Mouse (Mus musculus): ENCODE measurements around the gene Mfn1.

Mfn1 gene

DNA sequence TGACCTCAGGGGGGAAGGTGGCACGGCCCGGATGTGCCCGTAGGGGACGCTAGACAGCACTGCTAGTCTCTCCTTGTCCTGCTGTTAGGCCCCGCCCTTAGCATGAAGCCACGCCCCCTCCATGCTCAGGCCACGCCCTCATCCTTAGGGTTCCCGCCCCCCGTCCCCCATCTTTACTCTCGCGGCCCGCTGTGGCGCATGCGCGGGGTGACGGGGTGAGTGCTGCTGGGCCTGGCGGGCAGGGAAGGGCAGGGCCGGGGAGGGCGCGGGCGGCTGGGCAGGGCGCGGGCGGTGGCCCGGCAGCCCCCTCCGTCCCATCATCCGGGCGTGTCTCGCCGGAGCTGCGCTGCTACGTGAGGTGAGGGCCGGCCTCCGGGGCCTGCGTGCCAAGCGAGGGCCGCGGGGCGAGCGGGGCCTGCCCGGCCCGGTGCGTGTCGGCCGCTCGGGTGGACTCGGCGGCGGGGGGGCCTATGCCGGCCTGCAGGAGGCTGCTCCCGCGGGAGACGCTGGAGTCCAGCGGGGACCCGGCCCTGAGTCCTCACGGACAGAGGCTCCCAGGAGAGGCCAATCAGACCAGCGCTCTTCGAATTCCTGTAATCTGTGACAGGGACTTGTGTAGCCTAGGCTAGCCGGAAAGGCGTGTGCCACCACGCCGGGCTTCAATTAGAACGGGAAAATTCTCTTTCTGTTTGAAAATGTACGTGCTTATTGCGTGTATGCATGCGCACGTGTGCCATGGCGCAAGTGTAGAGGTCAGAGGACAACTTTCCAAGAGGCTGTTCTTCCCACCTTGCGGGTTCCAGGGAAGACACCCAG, 18.7 kb upstream of the Mfn1 start:
- DNase-seq = peak; percentile 96

DNA sequence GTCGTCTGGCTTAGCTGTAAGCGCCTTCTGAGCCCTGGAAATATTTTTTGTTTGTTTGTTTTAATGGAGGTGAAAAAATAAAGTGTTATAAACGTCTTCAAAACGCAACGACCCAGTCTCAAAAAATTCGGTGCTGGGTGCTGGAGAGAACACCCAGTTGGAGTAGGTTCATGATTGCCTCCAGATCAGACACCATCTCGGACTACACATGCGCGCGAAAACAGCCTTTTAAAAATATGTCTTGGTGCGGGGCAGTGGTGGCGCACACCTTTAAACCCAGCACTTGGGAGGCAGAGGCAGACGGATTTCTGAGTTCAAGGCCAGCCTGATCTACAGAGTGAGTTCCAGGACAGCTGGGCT, 18.1 kb upstream of the Mfn1 start:
- DNase-seq = no peak

DNA sequence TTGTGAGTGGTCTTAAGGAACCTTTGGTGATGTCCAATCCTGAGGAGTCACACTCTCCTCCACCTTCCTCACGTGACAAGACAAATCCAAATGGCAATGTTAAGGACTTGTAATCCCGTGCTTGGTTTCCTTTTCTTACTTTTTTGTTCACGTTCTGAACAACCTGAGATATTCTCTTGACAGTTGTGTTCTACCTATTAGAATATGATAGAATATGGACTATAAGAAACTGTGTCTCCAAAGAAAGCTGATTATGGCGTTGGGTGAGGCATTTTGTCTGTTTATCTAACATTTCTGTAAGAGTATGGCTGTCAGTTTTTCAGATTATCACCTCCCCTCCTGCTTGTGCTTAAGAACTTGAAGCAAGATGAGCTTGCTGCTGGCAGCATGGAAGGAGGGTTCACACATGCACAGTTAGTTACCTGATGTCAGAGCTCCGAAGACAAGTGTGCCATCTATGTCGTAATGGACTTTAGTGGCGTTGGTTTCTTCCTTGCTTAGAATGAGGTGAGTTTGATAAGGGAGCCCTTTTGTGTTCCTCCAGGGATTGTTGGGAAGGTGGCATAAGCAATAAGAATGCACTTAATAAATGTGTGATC, 16.5 kb upstream of the Mfn1 start:
- DNase-seq = no peak

DNA sequence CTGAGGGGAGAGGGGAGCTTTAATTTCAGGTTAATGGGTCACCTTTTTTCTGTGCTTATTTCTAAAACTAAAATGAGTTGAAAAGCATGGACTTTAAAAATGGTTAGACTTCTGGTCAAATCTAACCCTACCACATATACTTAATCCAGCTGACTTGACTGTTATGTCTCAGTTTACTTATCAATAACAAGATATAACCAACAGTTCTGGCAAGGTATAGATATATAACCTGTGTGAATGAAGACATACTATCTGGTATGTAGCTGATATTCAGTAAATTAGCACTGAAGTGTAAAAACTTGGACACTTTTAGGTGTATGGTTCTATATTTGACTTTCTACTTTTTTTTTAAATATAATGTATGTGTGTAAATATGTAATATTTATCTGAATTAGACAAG, 15.7 kb upstream of the Mfn1 start:
- DNase-seq = no peak

DNA sequence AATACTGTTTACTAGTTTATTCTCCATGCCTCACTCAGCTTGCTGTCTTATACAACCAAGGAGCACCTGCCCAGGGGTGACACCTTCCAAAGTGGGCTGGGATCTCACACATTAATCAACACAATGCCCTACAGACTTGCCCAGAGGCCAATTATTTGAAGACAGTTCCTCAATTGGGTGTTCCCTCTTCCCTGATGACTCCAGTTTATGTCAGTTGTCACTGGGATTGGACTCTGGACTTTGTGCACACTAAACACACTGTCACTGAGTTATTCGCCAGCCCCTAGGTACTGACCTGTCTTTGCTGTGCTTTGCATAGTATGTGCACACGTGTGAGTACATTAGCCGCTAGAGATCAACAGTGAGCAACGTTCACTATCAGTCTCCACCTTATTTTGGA, 2.1 kb upstream of the Mfn1 start:
- no peak for DNase-seq

DNA sequence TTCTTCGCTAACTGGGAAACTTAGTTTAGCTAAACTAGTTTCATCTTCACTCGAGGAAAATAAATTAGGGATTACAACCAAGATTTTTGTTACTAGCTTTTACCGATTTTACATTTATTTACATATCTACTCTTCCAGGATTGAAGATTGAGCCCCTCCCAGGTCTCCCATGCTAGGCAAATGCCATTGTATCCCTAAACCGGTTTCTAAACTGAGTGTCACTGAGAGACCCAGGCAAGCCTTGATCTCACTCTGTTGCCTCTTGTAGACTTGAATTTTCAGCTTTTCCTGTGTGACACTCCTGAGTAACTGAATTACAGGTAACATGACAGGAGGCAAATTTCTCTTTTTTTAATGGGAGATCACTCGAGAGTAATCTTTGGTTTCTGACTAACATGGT, 776 bp downstream of the Mfn1 start:
- DNase-seq = no peak

DNA sequence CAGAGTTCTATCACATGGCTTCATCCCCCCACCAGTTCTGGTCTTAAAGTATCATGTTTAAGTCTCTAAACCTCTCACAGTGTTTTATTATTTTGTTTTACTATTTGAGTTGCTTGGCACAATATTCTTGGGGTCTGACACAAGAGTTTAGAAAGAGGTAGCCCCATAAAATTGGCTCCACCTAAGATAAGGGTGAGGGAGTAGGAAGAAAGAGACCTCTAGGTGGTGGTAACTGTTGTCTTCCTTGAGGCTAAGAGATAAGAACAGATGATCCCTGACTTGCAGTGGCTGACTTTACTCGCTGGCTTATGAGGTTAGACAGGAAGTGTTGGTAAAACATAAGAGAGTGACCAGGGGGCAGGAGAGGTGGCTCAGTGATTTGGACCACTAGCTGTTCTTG, 6.4 kb downstream of the Mfn1 start:
- no peak for DNase-seq

DNA sequence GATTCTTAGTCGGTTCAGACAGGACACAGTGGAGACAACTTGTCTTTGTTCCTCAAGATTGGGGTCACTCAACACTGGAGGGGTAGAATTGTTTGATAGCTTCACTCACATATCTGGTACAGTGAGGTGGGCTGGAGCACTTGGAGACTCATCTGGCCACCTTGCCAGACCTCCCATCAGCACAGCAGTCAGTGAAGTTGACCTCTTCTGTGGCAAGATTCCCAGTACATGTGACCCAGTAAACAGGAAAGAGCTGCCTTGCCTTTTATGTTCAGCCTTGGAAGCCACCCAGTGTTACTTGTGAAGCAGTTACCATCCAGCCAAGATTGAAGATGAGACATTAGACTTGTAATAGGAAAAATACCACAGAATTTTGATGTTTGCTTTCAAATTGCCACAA, 8.3 kb downstream of the Mfn1 start:
- peak; percentile 86 for DNase-seq

DNA sequence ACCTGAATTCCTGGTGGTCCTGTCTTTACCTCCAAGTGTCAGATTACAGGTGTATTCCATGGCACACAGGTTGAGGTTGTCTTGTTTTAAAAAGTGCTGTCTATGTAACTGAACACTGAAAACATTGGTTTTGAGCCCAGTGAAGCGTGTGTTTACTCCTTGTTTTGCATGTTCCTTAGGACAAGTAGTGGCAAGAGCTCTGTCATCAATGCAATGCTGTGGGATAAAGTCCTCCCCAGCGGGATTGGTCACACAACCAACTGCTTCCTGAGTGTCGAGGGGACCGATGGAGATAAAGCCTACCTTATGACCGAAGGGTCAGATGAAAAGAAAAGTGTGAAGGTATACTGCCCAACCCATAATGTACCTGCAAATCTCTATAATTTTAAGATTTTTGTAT, 8.8 kb downstream of the Mfn1 start:
- no peak for DNase-seq

DNA sequence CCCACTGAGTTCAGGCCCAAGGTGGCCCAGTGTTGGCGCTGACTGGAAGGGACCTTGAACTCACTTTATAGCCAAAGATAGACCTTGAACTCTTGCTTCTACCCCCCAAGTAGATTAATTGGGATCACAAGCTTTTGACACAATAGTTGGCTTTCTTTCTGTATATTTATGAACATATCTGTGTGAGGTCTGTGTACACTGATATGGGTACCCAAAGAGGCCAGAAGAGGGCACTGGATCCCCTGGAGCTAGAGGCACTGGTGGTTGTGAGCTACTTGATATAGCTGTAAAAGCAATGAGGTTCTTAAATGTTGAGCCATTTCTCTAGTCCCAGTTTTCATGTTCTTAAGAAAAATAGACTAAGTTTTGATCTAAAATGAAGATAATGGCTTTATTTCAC, 23.8 kb downstream of the Mfn1 start:
- peak; percentile 17 for DNase-seq

DNA sequence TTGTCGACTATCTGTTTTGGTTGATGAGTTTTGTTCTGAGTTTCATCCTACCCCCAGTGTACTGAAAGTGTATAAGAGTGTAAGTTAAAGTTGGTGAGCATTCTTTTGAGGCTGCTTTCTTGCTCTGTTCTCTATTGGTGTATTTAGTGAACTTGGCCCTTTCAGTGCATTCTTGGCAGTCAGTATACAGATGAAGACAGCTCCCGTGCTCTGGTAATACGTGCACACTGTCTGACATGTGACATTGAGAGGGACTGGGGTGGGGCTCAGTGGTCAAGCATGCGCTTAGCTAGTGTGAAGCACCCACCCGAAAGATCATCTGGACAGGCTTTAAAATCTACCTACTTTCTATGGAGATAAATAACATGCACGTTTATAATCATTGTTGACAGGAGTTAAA, 34.1 kb downstream of the Mfn1 start:
- DNase-seq = peak; percentile 49

DNA sequence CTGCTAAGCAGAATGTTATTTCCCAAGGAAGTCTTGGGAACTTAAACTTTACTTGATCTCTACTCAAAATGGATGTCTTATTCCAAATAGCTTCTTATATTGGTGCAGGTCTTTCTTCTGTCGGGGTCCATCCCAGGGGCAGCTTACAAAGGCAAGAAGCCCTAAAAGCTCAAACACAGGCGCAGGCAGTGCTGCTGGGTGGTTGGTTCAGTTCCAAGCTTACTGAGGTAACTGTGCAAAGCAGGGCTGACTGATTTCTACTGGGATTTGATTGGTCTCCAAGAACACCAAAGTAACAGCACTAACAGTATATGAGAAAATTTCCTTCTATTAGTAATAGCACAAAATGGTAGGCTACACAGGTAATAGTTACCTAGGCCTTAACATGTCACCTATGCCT, 43.8 kb downstream of the Mfn1 start:
- DNase-seq = no peak

DNA sequence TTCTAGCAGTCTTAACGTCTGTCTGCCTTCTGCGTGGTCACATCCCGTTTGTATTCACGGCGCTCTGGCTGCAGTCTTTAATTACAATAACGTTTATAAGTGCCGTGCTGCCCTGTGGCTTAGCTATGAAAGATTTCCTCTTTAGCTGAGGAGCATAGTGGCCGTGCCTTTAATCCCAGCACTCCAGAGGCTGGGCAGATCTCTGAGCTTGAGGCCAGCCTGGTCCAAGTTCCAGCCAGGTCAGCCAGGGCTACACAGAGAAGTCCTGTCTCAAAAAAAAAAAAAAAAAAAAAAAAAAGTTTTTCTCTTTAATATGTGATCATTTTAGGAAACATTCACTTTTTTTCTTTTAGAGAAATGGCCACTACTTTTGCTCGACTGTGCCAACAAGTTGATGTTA, 44.6 kb downstream of the Mfn1 start:
- peak; percentile 47 for DNase-seq

DNA sequence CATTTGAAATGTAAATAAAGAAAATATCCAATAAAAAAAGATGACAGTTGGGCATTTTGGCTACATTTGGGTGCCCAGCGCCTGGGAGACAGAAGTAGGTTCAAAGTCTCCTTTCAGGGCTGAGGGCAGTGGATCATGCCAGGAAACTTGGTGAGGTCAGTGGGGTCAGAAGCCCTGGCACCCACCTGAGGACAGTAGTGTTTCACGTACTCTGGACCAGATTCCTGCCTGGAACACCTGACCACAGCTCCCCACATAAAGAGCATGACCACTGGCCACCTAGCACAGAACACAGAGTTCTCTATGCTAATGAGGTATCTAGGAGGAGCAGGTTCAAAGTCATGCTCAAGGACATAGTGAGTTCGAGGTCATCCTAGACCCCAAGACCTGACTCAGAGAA, 45.9 kb downstream of the Mfn1 start:
- peak; percentile 91 for DNase-seq

DNA sequence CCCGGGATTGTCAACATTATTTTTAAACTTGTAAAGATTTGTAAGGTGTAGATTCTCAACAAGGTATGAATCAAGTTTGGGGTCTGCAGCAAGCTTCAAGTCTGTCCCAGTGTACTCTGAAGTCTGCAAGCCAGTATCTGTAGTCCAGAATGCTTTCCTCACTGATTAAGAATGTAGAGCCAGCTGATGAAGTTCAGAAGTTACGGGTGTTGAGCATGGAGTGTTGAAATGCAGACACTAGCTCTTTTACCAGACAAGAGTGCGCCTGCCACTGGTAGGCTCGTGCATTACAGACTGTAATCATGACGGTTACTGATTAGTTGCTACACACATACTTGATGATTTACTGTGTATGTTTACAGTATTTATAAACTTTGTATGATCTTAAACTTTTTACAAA, 49.5 kb downstream of the Mfn1 start:
- DNase-seq = no peak

DNA sequence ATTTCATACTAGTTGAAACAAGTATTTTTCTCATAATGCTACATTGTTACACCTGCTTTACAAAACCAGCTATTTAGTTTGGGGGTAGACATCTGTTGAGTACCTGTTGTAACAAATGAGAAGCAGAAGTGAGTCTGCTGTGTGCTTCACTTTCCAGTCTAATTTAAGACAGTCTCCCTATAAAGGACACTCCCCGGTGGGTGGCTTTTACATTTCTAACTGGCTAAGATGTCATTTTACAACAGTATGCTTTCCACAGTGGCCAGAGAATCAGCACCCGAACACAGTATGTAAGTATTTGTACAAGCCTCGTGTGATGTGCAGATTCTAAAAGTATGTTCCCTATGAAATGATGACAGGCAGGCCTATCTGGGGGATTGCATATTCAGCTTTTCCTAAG, 51.5 kb downstream of the Mfn1 start:
- DNase-seq = no peak

DNA sequence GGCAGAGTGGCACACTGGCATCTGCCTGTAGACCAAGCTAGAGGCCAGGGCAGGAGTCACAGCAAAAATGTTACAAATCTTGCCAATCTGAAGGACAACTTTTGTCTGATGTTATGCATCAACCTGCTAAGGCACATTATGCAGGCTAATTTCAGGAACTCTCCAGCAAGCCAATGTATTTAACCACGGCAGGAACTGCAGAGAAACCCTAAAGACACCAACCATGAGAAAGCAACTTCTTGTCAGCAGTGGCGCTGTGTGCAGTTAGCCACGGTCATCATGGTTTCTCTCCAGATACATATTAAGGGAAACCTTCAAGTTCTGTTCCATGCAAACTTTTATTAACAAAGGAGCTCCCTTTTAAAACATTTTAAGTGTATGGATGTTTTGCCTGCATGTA, 52.6 kb downstream of the Mfn1 start:
- DNase-seq = no peak

DNA sequence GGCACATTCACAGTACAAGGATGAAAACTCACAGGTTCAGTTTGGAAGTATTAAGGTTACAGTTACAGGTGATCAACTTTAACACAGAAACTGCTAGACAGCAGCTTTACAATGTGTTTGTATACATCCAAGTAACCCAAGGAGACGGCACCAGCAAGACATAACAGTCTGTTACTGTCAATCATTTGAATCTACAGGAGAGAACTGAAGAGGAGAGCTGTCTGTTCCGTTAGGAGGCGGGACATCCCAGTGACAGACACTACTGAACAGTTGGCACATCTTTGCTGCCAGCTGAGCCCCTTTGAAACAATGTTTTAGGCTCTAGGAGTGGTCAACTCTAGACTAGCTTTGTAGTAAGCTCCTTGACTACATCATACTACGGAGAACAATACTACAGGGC, 54.2 kb downstream of the Mfn1 start:
- DNase-seq = no peak

DNA sequence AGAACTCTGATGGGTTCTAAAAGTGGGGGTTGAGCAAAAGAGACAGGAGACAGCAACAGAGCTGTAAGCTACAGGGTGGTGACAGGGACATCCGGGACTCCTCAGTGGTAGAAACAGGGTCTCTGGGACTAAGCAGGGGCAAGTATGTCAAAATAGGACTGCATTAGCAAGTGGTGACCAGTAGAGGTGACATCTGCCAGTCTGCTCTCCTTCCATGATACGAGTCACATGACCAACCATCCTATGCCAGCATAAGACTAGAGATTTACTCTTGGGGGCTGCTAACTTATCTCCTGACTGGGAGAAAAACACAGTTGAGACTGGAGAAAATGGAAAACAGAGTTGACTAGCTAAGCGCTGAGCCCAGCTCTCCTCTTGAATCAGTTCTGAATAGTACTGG, 57.0 kb downstream of the Mfn1 start:
- DNase-seq = no peak

DNA sequence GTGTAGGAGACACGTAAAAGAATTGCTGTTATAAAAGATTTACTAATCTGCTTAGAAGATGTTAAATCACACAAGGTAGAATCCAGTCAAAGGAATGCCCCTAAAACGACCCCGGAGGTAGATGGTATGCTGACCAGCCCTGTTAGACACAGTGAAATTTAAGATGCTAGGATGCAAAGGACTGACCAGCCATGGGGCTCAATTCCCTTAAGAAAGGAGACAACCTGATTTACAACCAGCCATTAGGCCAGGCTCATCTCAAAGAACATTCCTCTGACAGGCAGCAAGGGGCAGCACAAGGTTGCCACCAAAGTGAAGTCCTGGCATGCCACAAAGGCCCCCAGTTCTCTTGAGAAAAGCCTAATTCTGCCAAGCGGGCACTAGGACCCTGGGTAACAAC, 65.8 kb downstream of the Mfn1 start:
- DNase-seq = no peak

DNA sequence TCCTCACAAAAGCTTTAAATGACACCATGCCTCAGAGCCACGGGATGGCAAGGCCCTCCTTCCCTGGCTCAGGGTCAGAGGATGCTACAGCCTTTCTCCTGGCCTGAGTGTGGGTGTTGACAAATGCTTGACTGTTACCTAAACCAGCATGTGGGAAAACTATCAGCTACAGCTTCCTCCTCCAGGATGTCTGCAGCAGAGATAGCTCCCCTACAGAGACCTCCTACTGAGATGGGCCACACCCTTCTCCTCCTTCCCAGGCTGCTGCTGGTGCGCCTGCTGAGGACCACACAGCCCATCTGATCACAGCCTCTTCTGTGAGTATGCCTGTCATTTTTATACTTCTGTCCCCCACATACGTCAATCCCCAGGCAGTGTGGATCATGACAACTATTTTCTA, 70.1 kb downstream of the Mfn1 start:
- no peak for DNase-seq

DNA sequence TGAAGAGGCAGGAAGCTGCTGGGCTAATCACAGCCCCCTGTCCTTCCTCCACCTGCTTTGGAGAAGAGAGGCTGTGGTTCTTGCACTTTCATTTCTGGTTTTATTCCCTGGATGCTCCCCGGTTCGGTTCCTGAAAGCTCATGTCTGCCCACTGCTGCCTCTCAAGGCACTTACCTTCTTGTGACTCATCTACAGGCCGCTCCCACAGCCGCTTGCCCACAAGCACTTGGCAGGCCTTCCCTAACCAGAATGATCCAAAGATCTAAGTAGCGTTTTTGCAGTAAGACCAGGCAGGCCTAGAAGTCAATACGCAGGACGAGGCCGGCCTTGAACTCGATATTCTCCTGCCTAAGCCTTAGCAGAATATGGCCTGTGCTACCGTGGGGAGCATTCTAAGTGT, 71.8 kb downstream of the Mfn1 start:
- DNase-seq = no peak

DNA sequence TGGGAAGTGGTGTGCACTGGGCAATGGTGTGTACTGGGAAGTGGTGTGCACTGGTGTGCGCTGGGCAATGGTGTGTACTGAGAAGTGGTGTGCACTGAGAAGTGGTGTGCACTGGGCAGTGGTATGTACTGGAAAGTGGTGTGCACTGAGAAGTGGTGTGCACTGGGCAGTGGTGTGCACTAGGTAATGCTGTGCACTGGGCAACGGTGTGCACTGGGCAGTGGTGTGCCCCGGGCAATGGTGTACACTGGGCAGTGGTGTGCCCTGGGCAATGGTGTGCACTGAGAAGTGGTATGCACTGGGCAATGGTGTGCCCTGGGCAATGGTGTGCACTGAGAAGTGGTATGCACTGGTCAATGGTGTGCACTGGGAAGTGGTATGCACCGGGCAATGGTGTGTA, 80.0 kb downstream of the Mfn1 start:
- DNase-seq = no peak

DNA sequence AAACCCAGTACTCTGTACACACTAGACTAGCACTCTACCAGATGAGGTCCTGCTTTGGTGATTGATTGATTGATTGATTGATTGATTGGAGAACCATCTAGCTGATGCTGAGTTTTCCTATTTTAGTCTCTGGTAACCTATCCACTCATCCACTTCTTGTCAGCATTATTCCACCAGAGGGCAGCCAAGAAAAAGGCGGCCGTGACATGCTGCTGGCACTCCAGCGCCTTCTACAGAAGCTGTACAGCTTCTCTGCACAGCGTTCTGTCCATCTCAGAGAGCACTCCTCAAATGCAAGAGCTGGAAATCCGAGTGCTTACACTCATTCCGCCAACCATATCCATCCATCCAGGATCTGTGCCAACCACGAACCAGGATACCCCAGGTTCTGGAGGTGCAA, 81.3 kb downstream of the Mfn1 start:
- peak; percentile 42 for DNase-seq

DNA sequence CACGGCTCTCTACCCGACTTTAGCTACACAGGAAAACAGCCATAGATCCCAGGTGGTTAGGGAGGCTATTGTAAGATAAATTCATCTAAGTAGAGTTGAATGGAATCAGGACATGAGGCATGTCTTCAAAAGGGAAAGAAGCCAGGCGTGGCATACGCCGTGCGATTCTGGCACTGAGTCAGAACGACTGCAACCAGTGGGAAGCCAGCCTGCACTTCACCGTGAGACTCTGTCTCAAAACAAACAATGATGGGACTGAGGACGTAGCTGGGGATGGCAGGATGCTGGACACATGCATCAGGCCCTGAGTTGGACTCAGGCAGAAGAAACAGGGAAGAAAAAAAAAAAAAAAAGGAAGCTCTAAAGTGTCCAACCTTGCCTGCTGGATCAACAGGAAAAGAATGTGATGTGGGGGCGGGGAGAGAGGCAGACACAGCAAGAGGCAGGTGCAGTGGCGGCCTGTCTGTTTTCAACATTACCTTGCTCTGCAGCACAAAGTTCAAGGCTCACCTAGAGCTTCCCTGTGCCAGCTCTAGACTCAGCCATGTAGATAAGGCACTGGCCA, 82.4 kb downstream of the Mfn1 start:
- DNase-seq = no peak
